Comparison of ENCODE assay signal across 8 mouse cellular contexts in the genomic region with DNA sequence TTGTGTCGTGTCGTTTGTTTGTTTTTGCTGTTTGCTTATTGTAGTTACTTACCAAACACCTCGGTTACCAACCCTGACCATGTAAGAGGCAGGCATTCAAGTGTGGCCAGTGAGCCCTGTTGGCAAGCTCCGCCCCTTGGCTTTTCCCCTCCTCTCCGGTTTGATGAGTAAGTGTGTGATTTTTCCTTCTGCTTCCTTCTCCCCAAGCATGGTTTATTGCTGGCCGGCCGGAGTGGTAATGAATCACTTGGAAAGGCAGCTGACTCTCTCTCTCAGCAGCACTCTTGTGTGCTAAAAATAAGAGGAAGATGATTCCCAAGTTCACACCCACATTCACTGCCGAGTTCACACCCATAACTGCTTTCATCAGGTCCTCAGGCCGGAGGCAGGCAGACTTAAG. TPM values are rescaled to one million over a fixed set of nuclear protein-coding genes. Genes with fewer than 3 reads are reported as not detected.
DNase-seq lines count a peak whose midpoint lies in the region; ATAC-seq and TF ChIP-seq lines count a peak whose summit lies in the region.

No protein-coding gene starts in this region.

- no peaks in the 10 kb centered on the region for H3K9me3 ChIP-seq in intestine, embryonic 14.5 days (ENCODE audit: control insufficient read depth, low read length)
- no peaks in the 10 kb centered on the region for H3K9me3 ChIP-seq in limb, embryonic 15.5 days
- H3K9me3 ChIP-seq in hindbrain, postnatal 0 days (ENCODE audit: low read length): no peaks in the 10 kb centered on the region
- no peaks in the 10 kb centered on the region for H3K9me3 ChIP-seq in hindbrain, embryonic 10.5 days

- H3K27ac ChIP-seq in bone marrow macrophage, adult 2 months (ENCODE audit: insufficient read depth, low read depth, low read length): peak overlapping the region; percentile 77
- H3K27ac ChIP-seq in intestine, embryonic 14.5 days (ENCODE audit: low read depth): peak overlapping the region; percentile 51
- H3K27ac ChIP-seq in limb, embryonic 15.5 days: 0 out of 2 replicates have a peak overlapping the region, but pooled peaks have one; percentile 51
- no peak overlapping the region for H3K27ac ChIP-seq in hindbrain, postnatal 0 days
- H3K27ac ChIP-seq in hindbrain, embryonic 10.5 days: no peak overlapping the region

- no peak overlapping the region for H3K9ac ChIP-seq in intestine, embryonic 14.5 days (ENCODE audit: low read length)
- no peak overlapping the region for H3K9ac ChIP-seq in limb, embryonic 15.5 days
- H3K9ac ChIP-seq in hindbrain, postnatal 0 days (replicated peaks; ENCODE audit: low read length): no peak overlapping the region

- H3K4me1 ChIP-seq in bone marrow macrophage, adult 2 months (ENCODE audit: control insufficient read depth, insufficient read depth, low read length): peaks cover 71% of the 10 kb centered on the region
- peaks cover 34% of the 10 kb centered on the region for H3K4me1 ChIP-seq in intestine, embryonic 14.5 days (replicated peaks; ENCODE audit: control insufficient read depth, insufficient read depth, low read length)
- peaks cover 56% of the 10 kb centered on the region for H3K4me1 ChIP-seq in limb, embryonic 15.5 days
- H3K4me1 ChIP-seq in hindbrain, postnatal 0 days (ENCODE audit: insufficient read depth, low read length): peaks cover 3% of the 10 kb centered on the region; the same call in 1 of the 2 replicates
- peaks cover 25% of the 10 kb centered on the region for H3K4me1 ChIP-seq in hindbrain, embryonic 10.5 days (replicated peaks)

- H3K27me3 ChIP-seq in intestine, embryonic 14.5 days (replicated peaks; ENCODE audit: control insufficient read depth, insufficient read depth, low read length): no peaks in the 10 kb centered on the region
- H3K27me3 ChIP-seq in limb, embryonic 15.5 days: no peaks in the 10 kb centered on the region
- H3K27me3 ChIP-seq in hindbrain, postnatal 0 days (ENCODE audit: insufficient read depth, low read length): no peaks in the 10 kb centered on the region
- no peaks in the 10 kb centered on the region for H3K27me3 ChIP-seq in hindbrain, embryonic 10.5 days (ENCODE audit: insufficient read depth, poor library complexity, severe bottlenecking)

- TF ChIP-seq CTCF in bone marrow macrophage, adult 2 months (IDR thresholded peaks at IDR 0.05; ENCODE audit: low read depth, low read length): no peak
- no peak for TF ChIP-seq CTCF in hindbrain, postnatal 0 days (IDR thresholded peaks at IDR 0.05; ENCODE audit: low read depth)

- DNase-seq in adrenal gland, adult (ENCODE audit: inconsistent age in 2 of 2, low spot score in 1 of 2): peak; percentile 68 to 87
- no peak for DNase-seq in adrenal gland, postnatal 4 days (ENCODE audit: low spot score in 2 of 2)
- DNase-seq in intestine, embryonic 14.5 days (ENCODE audit: low spot score): peak; percentile 69
- DNase-seq in hindbrain, postnatal 0 days (ENCODE audit: low spot score): no peak
- no peak for DNase-seq in hindbrain, embryonic 10.5 days (ENCODE audit: low spot score)

- H3K4me3 ChIP-seq in bone marrow macrophage, adult 2 months (ENCODE audit: insufficient read depth, low read length): no peak overlapping the region; the same call in 1 of the 2 replicates
- H3K4me3 ChIP-seq in intestine, embryonic 14.5 days (ENCODE audit: low read depth, low read length): no peak overlapping the region
- no peak overlapping the region for H3K4me3 ChIP-seq in limb, embryonic 15.5 days
- H3K4me3 ChIP-seq in hindbrain, postnatal 0 days (ENCODE audit: low read length): no peak overlapping the region
- no peak overlapping the region for H3K4me3 ChIP-seq in hindbrain, embryonic 10.5 days

- no peak for TF ChIP-seq POLR2A in bone marrow macrophage, adult 2 months (IDR thresholded peaks at IDR 0.05; ENCODE audit: borderline replicate concordance, low read depth, low read length)

- no peaks in the 10 kb centered on the region for H3K36me3 ChIP-seq in intestine, embryonic 14.5 days (ENCODE audit: control insufficient read depth, insufficient read depth, low read length)
- H3K36me3 ChIP-seq in limb, embryonic 15.5 days: no peaks in the 10 kb centered on the region
- no peaks in the 10 kb centered on the region for H3K36me3 ChIP-seq in hindbrain, postnatal 0 days (ENCODE audit: insufficient read depth, low read length)
- peaks cover 4% of the 10 kb centered on the region; the same call in 1 of the 2 replicates for H3K36me3 ChIP-seq in hindbrain, embryonic 10.5 days

- peak; percentile 79 for ATAC-seq in intestine, embryonic 14.5 days (replicated peaks; ENCODE audit: low FRiP score, low TSS enrichment, low read depth)
- no peak for ATAC-seq in limb, embryonic 15.5 days (ENCODE audit: insufficient number of reproducible peaks, low FRiP score, low TSS enrichment, low read depth)
- ATAC-seq in hindbrain, postnatal 0 days: no peak
- ATAC-seq in CD4-positive, CD25-positive, alpha-beta regulatory T cell, adult 4 months: no peak

- WGBS in intestine, embryonic 14.5 days: 47% methylated on average over 9 of the region's 9 CpGs
- 48% methylated on average over 9 of the region's 9 CpGs for WGBS in limb, embryonic 15.5 days
- WGBS in hindbrain, postnatal 0 days: 84% methylated on average over 9 of the region's 9 CpGs
- 88% methylated on average over 9 of the region's 9 CpGs for WGBS in hindbrain, embryonic 10.5 days

- no peak overlapping the region for H3K4me2 ChIP-seq in intestine, embryonic 14.5 days (ENCODE audit: low read length)
- no peak overlapping the region for H3K4me2 ChIP-seq in limb, embryonic 15.5 days
- no peak overlapping the region for H3K4me2 ChIP-seq in hindbrain, postnatal 0 days (ENCODE audit: low read depth, low read length)

RNA-seq across cellular contexts. Expression of gene Myo10, which starts 15.4 kb away (rescaled TPM):
- 10 to 100 TPM; 87.7 to 91.2 TPM for total RNA-seq in adrenal gland, postnatal 4 days (2021)
- 13.9 and 17.2 TPM in 2 replicates for polyA plus RNA-seq in bone marrow macrophage, adult 2 months (2012; ENCODE audit: insufficient read depth, insufficient read length, missing spikeins)
- polyA plus RNA-seq in intestine, embryonic 14.5 days (2014; fragmentation: Nextera tagmentation; extraction: Ambion mirVana): 32.5 and 35.5 TPM in 2 replicates
- 28.4 and 28.6 TPM in 2 replicates for polyA plus RNA-seq in limb, embryonic 15.5 days (2015; fragmentation: Nextera tagmentation; extraction: Ambion mirVana)
- 29.2 and 29.6 TPM in 2 replicates for total RNA-seq in hindbrain, postnatal 0 days (2014; rRNA removed)
- polyA plus RNA-seq in hindbrain, postnatal 0 days (2015; fragmentation: Nextera tagmentation; extraction: Ambion mirVana): 30.0 and 34.4 TPM in 2 replicates
- under 1 TPM; 0.30 to 0.75 TPM for polyA plus RNA-seq in CD4-positive, CD25-positive, alpha-beta regulatory T cell, adult 4 months (2017; shearing (Covaris generic))
- polyA plus RNA-seq in hindbrain, embryonic 10.5 days (2016; fragmentation: Nextera tagmentation; extraction: Ambion mirVana): 41.8 and 45.4 TPM in 2 replicates

Comparison
In these comparisons a context has a peak if more than half of its experiments do, and no peak if none do; other contexts are left out.
1. DNase-seq: peak in adrenal gland, adult (2 of 2) and intestine, embryonic 14.5 days (single experiment); none in adrenal gland, postnatal 4 days (0 of 2), hindbrain, postnatal 0 days (single experiment) and hindbrain, embryonic 10.5 days (single experiment).
2. H3K27ac ChIP-seq: peak in bone marrow macrophage, adult 2 months (single experiment), intestine, embryonic 14.5 days (single experiment) and limb, embryonic 15.5 days (single experiment); none in hindbrain, postnatal 0 days (single experiment) and hindbrain, embryonic 10.5 days (single experiment).